Mouse (Mus musculus) heart, postnatal 36 days (tissue): ENCODE measurements at regions not wholly inside any gene's neighbourhood (a gene's known extent, or its start where the extent isn't known, plus 50 kb on each side); places are given as distances from the start of the nearest gene placed in this dataset.

Experiments
- DNase-seq, 2 experiments: peaks; one replicate each; pipeline ENCODE4 v3.0.0; 2021 to 2022
- intact Hi-C: fragments of 180-260 bp; cut with DNase I; formaldehyde crosslinking; loops from one replicate; pipeline ENCODE4 v1.15.1; 2025

DNA sequence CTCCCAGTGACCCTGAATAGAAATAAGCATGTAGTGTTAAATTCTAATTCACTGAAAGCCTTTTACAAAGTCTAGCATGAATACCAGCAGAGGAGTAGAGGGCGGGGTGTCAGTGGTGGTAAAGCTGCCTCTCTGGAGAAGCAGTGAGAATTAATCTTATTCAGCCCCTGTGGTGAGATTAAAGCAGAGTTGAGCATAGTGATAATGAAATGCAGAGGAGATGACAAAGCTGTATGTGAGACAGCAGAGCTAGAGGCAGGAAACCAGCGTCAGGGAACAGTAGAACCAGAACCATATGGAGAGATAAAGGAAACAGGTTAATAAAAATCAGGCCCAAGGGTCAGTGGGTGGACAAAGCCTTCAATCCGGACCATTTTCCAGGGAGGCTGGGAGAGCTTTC, 1827.2 kb downstream of the Poteg start:
- intact Hi-C loops: no loop called here
- DNase-seq: no peak

DNA sequence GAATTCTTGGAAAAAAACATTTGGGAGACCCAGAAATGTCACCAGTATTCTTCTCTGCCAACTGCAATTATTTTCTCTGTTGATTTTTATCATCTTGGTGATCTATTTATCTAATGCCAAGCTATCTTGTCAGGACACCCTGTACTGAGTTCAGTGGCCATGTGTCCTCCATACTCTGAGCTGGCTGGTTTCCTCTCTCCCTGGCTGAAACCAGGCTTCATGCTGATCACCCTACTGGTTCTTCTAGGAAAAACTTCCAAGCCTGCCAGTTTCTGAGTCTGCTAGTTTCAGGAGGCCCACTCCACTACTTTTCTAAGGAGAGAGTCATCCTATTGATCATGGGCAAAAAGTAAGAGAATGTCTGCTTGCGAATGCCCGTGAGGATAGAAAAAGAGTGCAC, 1831.2 kb downstream of the Poteg start:
- intact Hi-C loops: no loop called here

DNA sequence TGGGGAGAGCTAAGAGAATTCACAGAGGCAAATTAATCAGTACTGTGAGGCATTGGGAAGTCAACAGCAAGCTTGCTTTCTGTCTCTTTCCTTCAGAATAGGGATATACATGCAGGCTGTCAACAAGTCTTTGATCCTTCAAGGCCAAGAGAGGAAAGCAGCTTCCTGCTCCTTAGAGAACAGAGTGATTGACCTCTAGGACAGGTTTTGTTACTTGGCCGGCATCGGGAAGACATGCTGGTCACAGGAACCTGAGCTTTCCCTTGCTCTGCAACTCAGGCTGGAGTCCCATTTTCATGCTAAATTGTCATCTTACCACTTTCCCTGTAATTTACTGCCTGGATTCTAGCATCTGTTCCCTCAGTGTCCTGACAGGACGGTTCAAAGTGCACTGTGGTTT, 1831.8 kb downstream of the Poteg start:
- intact Hi-C loops: no loop called here
- DNase-seq: no peak

More for the DNA sequence above, 1831.2 kb downstream of the Poteg start:
- no peak for DNase-seq

DNA sequence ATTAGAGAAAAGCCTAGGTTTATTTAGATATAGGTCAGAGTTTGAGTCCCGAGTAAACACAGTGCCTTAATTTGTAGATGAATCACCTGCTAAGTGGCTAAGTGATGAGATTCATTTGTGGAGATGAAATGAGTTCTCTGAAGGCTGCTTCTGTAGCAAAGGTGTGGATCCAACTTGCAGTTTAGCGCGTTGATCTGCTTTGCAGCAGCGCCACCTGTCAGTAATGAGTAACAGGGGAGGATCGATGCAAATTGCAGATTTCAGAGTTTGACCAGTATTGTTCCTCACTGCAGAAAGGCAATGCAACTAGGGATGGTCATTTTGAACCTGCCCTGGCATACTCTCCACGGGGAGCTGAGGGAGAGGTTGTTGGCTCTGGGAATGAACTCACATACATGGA, 1842.9 kb downstream of the Poteg start:
- peak in 1 of 2 experiments; percentile 2 for DNase-seq

More for the DNA sequence above, 1842.9 kb downstream of the Poteg start:
- intact Hi-C loops: loop anchor here (10.0 kb wide), 1 partner anchor 1146 kb away; no protein-coding TSS in a partner anchor
